Mouse (Mus musculus): ENCODE data around the gene Igsf3. TPM values are rescaled to one million over a fixed set of nuclear protein-coding genes. Genes with fewer than 3 reads are reported as not detected.
A peak's percentile ranks its signal among the peaks of the same experiment; 100 is the strongest.

The Igsf3 gene
- polyA plus RNA-seq, 3 experiments from 2014 or later: 0.53 to 1.6 (median 1.3) TPM

- ATAC-seq: no peak
Measured at GRCm38 (mm10) chr3:101450811-101451428, 74.0 kb downstream of the Igsf3 start.

DNA sequence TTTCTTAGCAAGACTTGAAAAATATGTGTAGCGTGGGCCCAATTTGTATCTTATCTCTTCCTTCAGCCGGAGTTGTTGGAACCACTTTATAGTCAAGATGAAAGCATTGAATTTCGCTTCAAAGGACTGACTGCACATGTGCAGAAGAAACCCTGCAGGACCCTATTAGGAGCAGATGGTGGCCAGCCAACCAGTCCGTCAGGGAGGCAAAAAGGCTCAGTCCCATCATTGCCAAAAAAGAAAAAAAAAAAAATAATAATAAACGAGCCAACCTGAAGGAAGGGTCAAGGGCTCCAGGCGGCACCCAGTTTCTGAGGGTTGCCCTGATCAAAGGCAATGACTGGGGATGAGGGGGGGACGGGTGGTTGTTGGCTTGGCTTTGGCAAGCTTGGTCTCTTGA is 83.7 kb downstream of the Igsf3 start:
- ATAC-seq: no peak

DNA sequence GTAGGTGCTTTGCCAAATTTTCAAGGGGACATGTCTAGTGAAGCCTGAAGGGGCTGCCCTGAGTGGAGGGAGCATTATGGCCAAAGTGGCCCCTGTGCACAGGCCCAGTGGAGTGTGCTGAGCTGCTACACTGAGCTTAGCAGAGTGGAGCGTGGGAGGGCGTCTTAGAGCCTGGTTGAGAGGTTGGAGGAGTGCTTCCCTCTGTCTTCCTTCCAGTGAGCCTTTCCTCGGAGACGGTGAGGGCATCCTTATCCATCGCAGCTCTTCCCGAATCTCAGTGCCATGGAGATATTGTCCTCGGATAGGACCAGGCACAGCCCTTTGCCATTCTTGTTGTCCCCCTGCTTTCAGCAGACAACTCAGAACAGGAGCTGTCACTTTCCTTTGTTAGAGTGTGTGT is 84.2 kb downstream of the Igsf3 start:
- no peak for ATAC-seq

- no peak for ATAC-seq
Measured at GRCm38 (mm10) chr3:101461816-101462215, 84.9 kb downstream of the Igsf3 start.

- peak; percentile 48 for ATAC-seq
Measured at GRCm38 (mm10) chr3:101462294-101462693, 85.4 kb downstream of the Igsf3 start.

DNA sequence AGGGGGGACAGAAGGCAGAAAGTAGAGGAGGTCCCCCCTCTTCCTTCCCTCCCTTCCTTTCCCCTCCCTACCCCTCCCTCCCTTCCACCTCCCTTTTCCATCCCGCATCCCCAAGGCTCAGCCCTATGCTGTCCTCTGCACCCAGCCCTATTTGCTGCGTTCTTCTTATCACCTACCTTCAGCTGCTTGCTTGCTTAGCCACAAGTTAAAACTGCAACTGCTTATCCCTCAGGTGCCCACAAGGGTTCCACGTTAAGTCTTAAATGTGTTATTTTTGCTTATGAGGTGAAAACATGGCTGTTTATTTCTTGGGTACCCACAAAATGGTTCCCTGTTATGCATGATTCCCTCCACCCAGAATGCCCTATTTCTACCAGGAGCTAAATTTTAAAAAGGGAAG is 86.6 kb downstream of the Igsf3 start:
- ATAC-seq: no peak

DNA sequence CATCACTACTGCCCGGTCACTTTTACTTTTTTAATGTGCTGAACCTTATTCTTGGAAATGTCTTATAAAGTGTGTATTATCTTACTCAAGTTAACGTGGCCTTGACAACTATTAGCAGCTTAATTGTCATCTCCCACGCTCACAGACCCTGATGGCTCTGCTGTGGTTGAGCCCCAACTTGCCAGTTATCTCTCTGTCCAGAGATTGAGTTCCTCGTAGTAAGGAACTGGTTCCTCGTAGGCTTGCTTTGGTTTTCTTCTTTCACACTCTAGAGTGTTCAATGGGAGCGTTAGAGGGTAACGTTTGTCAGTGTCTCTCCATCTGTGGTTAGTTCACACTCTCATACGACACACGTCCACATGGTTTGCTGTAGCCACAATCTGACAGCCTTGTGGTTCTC is 92.8 kb downstream of the Igsf3 start:
- no peak for ATAC-seq

- ATAC-seq: no peak
Measured at GRCm38 (mm10) chr3:101471881-101472280, 95.0 kb downstream of the Igsf3 start.

DNA sequence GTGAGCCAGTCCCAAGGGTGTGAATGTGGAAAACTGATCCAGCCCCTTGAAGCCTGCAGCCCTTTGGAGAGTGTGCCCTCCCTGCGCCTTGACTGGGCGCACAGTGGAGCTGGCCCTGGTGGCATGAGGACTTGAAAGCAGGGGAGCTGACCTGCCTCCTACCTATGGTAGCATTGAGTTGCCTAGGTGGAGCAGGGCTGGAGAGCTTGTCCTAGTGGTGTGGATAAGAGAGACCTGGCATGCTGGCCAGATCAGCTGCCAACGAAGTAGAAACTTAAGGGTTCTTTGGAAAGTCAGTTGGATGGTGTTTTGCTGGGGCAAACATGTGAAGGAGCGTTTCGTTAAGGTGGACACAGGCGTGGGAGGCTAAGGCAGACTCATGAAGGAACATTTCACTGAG is 105.1 kb downstream of the Igsf3 start:
- no peak for ATAC-seq

- no peak for ATAC-seq
Measured at GRCm38 (mm10) chr3:101483256-101483983, 106.5 kb downstream of the Igsf3 start.

- no peak for ATAC-seq
Measured at GRCm38 (mm10) chr3:101486054-101486765, 109.3 kb downstream of the Igsf3 start.

DNA sequence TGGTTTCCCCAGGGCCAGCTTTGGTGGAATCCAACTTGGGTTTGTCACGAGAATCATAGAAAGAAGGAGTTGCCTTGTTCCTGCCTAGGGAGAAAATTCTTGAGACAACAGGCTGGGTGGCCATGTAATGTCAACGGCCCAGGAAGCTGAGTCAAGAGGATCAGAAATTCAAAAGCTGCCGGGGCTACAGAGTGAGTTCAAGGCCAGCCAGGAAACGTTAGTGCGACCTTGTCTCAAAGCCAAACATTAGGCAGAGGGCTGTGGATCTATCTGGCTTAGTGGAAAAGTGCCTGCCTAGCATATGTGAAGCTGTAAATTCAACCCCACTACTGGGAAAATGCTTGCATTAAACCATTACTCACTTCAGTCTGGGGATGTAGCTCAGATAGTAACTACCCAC is 110.6 kb downstream of the Igsf3 start:
- no peak for ATAC-seq

GRCm38 (mm10) chr3:101488204-101488603 is 111.3 kb downstream of the Igsf3 start:
- ATAC-seq: no peak

- no peak for ATAC-seq
Measured at GRCm38 (mm10) chr3:101490515-101490914, 113.6 kb downstream of the Igsf3 start.

DNA sequence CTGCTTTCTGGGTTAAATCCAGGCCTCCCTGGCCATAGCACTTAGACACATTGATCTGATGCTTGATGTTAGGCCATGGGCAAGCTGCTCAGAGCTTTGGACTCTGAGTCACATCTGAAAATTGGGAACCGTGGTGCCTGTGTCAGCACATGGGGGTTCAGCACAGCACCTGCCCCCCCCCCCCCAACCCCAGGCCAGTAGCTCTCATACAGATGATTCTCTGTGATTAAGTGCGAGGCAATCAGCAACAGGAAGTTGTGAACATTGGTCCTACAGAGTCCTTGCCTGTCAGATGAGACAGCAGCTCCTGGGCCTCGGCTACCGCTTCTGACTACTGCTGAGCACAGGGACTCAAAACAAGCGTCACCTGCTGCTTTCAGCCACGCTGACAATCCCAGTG is 116.0 kb downstream of the Igsf3 start:
- ATAC-seq: no peak

GRCm38 (mm10) chr3:101493937-101494459 is 117.1 kb downstream of the Igsf3 start:
- peak; percentile 89 for ATAC-seq

- ATAC-seq: no peak
Measured at GRCm38 (mm10) chr3:101497432-101498030, 120.6 kb downstream of the Igsf3 start.

DNA sequence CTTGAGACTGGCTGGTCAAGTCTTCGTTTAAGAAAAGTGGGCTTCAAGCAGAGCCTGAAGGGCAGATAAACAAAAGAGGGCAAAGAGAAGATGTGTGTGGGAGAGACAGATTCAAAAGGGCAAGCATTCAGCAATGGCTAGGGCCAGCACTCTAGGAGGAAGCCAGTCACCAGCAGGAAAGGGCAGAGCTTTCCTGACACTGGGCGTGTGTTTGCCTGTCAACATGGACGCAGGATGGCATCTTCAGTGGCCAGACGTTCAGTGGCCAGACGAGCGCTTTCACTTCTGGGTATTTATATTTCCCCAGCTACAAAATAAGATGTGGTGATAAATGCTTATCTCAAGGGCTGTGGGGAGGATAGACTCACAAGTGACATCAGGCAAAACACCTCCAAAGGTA is 123.0 kb downstream of the Igsf3 start:
- no peak for ATAC-seq

DNA sequence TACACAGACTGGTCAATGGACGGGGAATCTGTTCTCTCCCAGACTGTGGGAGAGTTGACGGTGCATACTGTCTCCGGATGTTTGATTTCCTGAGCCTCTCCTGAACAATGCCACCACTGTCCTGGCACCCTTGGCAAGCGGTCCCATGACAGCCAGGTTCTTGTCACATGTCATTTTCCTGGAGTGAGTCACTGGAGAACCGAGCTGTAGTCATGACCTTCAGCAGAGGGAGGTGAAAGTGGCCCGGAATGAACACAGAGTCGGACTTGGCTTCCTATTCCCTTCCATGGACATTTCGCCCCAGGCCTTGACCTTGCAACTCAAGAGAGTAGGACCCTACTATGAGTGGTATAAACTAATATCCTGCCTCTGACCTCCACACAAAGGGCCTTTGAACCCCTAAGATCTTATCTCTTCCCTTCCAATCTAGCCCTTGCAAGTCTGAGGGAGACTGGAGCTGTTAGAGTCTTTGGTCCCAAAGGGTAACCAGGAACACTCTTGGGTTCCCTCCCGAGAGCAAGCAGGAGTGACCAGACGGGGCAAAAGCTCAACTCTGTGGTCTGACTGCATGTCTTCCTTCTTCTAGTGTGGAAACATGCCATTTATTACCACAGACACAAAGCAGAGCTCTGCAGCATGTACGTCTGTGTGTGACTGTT is 123.6 kb downstream of the Igsf3 start:
- no peak for ATAC-seq

GRCm38 (mm10) chr3:101501611-101502010 is 124.7 kb downstream of the Igsf3 start:
- ATAC-seq: no peak

DNA sequence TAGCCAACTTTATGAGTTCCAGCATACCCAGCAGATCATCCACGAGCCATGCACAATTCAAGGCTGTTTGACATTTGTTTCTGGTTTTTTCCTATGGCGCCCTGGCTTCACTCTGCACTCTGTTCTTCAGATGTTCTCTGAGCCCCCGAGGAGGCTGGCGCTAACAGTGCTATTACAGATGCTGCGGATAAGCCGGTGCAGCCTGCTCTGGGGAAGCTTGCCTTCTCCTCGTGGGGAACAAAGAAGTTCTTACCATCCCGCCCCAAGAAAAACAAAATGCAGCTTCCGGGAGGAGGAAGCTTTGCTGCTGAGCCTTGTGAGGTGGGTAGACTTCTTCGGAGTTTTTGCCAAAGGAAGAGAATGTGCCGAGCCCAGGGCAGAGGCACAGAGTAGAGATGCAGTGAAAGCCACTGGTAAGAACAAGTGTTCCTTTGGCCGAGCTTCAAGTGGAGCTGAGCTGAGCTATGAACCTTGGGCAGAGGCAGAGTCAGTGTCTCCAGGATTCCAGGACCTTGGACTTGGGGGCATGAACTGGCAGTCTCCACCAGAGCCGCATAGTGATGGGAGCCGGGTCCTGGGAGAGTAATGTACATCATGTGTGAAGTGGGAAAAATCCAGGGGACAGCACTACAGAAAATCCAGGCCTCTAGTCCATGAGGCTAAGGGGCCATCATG is 125.3 kb downstream of the Igsf3 start:
- ATAC-seq: no peak

- ATAC-seq: no peak
Measured at GRCm38 (mm10) chr3:101506179-101506578, 129.3 kb downstream of the Igsf3 start.
